Mouse (Mus musculus) erythroid progenitor cell, adult 5-6 weeks (primary cell): Measurements from ENCODE around the gene Nek9. TPM values are rescaled to one million over a fixed set of nuclear protein-coding genes. Genes with fewer than 3 reads are reported as not detected.
"Not testable (repeated sequence)": the region's sequence is repeated elsewhere in the genome, so short reads cannot be mapped to it uniquely, and the experiment has no call there.

Experiments
- ATAC-seq: replicated peaks from 2 replicates; pipeline ENCODE4 v1.8.0; 2016; ENCODE audit warnings: moderate number of reproducible peaks, mild to moderate bottlenecking, moderate TSS enrichment, inconsistent platforms; ENCODE audit not compliant: poor library complexity, low FRiP score, severe bottlenecking
- total RNA-seq, 2 experiments: library from RNA; stranded (forward) in 1 of 2; stranded (reverse) in 1 of 2; fragments of 150-400 nt in 1 of 2; fragments of 186-747, 209-891 nt in 1 of 2; gene quantifications; 2 replicates each; pipeline versions ENCODE4 v1.2.3 to v1.2.4; 2015 to 2017; ENCODE audit warnings: low replicate concordance in 2 of 2

The Nek9 gene
- total RNA-seq, 2 experiments from 2014 or later = 7.9 to 17.2 TPM

GRCm38 (mm10) chr12:85295506-85295905 is 43.7 kb downstream of the Nek9 start:
- ATAC-seq = no peak

- ATAC-seq = no peak
These were observed 46.3 kb downstream of the Nek9 start for GRCm38 (mm10) chr12:85292906-85293305.

GRCm38 (mm10) chr12:85292288-85292687 is 46.9 kb downstream of the Nek9 start:
- ATAC-seq = no peak

GRCm38 (mm10) chr12:85291541-85291940 is 47.6 kb downstream of the Nek9 start:
- ATAC-seq = no peak

GRCm38 (mm10) chr12:85290633-85291032 is 48.5 kb downstream of the Nek9 start:
- no peak for ATAC-seq

- ATAC-seq = no peak
These were observed 49.8 kb downstream of the Nek9 start for GRCm38 (mm10) chr12:85289157-85290000.

- ATAC-seq = peak; percentile 76
These were observed 50.5 kb downstream of the Nek9 start, which contains the start of gene Zc2hc1c for GRCm38 (mm10) chr12:85288486-85289156. Zc2hc1c (plus strand) TSS chr12:85288591.

- peak; percentile 74 for ATAC-seq
These were observed 51.2 kb downstream of the Nek9 start, which contains the start of gene Acyp1 for GRCm38 (mm10) chr12:85287809-85288485. Acyp1 (minus strand) TSS chr12:85288438.

- no peak for ATAC-seq
These were observed 52.2 kb downstream of the Nek9 start for GRCm38 (mm10) chr12:85286941-85287340.

- ATAC-seq = no peak
These were observed 54.2 kb downstream of the Nek9 start for GRCm38 (mm10) chr12:85284996-85285395.

- no peak for ATAC-seq
These were observed 54.8 kb downstream of the Nek9 start for GRCm38 (mm10) chr12:85284331-85284730.

GRCm38 (mm10) chr12:85281756-85282155 is 57.4 kb downstream of the Nek9 start:
- ATAC-seq = not testable (repeated sequence)

GRCm38 (mm10) chr12:85280845-85281651 is 58.1 kb downstream of the Nek9 start:
- no peak for ATAC-seq

- peak; percentile 95 for ATAC-seq
These were observed 58.9 kb downstream of the Nek9 start for GRCm38 (mm10) chr12:85280105-85280844.

GRCm38 (mm10) chr12:85279396-85280080 is 59.6 kb downstream of the Nek9 start:
- ATAC-seq = peak; percentile 62

GRCm38 (mm10) chr12:85278919-85279318 is 60.2 kb downstream of the Nek9 start:
- peak; percentile 60 for ATAC-seq

- ATAC-seq = no peak
These were observed 62.9 kb downstream of the Nek9 start for GRCm38 (mm10) chr12:85276273-85276672.

- no peak for ATAC-seq
These were observed 65.7 kb downstream of the Nek9 start for GRCm38 (mm10) chr12:85273508-85273907.
